ENCODE assay signal across 11 mouse cellular contexts in the genomic region with DNA sequence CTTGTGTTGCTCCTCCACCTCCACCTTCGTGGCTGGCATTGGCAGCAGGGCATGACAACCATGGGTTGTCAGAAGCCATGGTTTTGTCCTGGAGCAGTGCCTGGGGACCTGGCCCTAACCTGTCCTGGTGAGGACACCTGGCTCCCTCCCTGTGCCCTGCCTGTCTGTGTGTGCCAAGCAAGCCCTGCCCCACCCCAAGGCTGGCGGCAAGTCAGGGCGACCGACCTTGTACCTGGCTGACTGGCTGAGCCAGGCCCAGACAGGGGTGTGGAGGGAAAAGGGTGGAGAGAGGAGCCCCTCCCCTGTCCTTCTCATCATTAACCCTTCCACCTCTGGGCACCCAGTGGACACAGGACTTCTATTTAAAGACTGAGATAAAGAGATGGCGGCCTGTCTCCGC. TPM values are rescaled to one million over a fixed set of nuclear protein-coding genes. Genes with fewer than 3 reads are reported as not detected.
DNase-seq lines count a peak whose midpoint lies in the region; ATAC-seq and TF ChIP-seq lines count a peak whose summit lies in the region.
"Had no signal": no experiment of that assay in that cellular context is flagged by ENCODE, and none has a peak within 500 bp of the region (broad histone marks: within the 10 kb centered on the region; RNA-seq: fewer than 3 reads in every experiment).

No protein-coding gene starts in this region.

- no peak for TF ChIP-seq CTCF in kidney, adult 2 months (conservative IDR thresholded peaks at IDR 0.05; ENCODE audit: insufficient read depth, insufficient read length, low read depth, low read length)
- no peak for TF ChIP-seq CTCF in stomach, postnatal 0 days (IDR thresholded peaks at IDR 0.05; ENCODE audit: low read depth)

- peak overlapping the region; percentile 37; the same call in 1 of the 2 replicates for H3K4me2 ChIP-seq in stomach, postnatal 0 days (replicated peaks; ENCODE audit: low read depth)

- 39% methylated on average over 6 of the region's 6 CpGs for whole genome bisulfite sequencing in kidney, adult 2 months
- WGBS in stomach, postnatal 0 days = 41% methylated on average over 6 of the region's 6 CpGs

- TF ChIP-seq POLR2A in kidney, adult 2 months (IDR thresholded peaks at IDR 0.05; ENCODE audit: low read depth, low read length) = no peak

- H3K9ac ChIP-seq in stomach, postnatal 0 days (ENCODE audit: low read length) = no peak overlapping the region; the same call in 1 of the 2 replicates

- peak; percentile 73 for ATAC-seq in stomach, postnatal 0 days (ENCODE audit: low FRiP score, low TSS enrichment)

- peaks cover 1% of the 10 kb centered on the region; the same call in 1 of the 2 replicates for H3K27me3 ChIP-seq in kidney, adult 2 months (replicated peaks; ENCODE audit: control insufficient read depth, insufficient read depth, low read length)
- no peaks in the 10 kb centered on the region for H3K27me3 ChIP-seq in stomach, postnatal 0 days (ENCODE audit: control insufficient read depth, insufficient read depth, low read length)

- intact Hi-C loops in gastrocnemius, postnatal 36 days (cut with DNase I) = no loop called here
- intact Hi-C loops in left cerebral cortex, postnatal 10 days (cut with DNase I) = no loop called here

- no peaks in the 10 kb centered on the region for H3K36me3 ChIP-seq in kidney, adult 2 months (ENCODE audit: control insufficient read depth, insufficient read depth, low read length)
- H3K36me3 ChIP-seq in stomach, postnatal 0 days (ENCODE audit: control insufficient read depth, insufficient read depth, low read length) = no peaks in the 10 kb centered on the region

- no peaks in the 10 kb centered on the region for H3K9me3 ChIP-seq in stomach, postnatal 0 days (ENCODE audit: control insufficient read depth, low read length)

- H3K4me1 ChIP-seq in kidney, adult 2 months (ENCODE audit: control insufficient read depth, insufficient read depth, low read length) = peaks cover 3% of the 10 kb centered on the region; the same call in 1 of the 2 replicates
- H3K4me1 ChIP-seq in stomach, postnatal 0 days (replicated peaks; ENCODE audit: control insufficient read depth, insufficient read depth) = no peaks in the 10 kb centered on the region

- DNase-seq in cerebellum, adult 9-10 months = peak; percentile 61
- DNase-seq in cerebellum, adult 8-10 months = no peak
- peak; percentile 31 for DNase-seq in lung, postnatal 25 days (ENCODE audit: low spot score)
- DNase-seq in lung, postnatal 14 days = no peak
- peak; percentile 45 for DNase-seq in kidney, adult 2 months
- peak; percentile 80 for DNase-seq in stomach, postnatal 0 days (ENCODE audit: low spot score)
- no peak for DNase-seq in gastrocnemius, postnatal 36 days
- no peak for DNase-seq in left cerebral cortex, postnatal 10 days (ENCODE audit: extremely low spot score in 1 of 2, low spot score in 2 of 2)
- DNase-seq: adrenal gland, postnatal 10 days; lung, postnatal 10 days had no signal

- H3K27ac ChIP-seq in kidney, adult 2 months (ENCODE audit: insufficient read depth, low read depth, low read length) = no peak overlapping the region
- H3K27ac ChIP-seq in stomach, postnatal 0 days (replicated peaks) = peak overlapping the region; percentile 30; the same call in 1 of the 2 replicates

- no peak overlapping the region for H3K4me3 ChIP-seq in kidney, adult 2 months (ENCODE audit: insufficient read depth, low read depth, low read length)
- no peak overlapping the region for H3K4me3 ChIP-seq in stomach, postnatal 0 days (ENCODE audit: low read depth, low read length)

- no peak for TF ChIP-seq EP300 in stomach, postnatal 0 days (optimal IDR thresholded peaks at IDR 0.05)

RNA-seq across cellular contexts. Expression of gene Rapgefl1, which starts 2.8 kb away (rescaled TPM):
- polyA plus RNA-seq in kidney, adult 2 months (2012; rRNA removed) = 4.2 and 4.7 TPM in 2 replicates
- 6.9 and 7.7 TPM in 2 replicates for polyA plus RNA-seq in stomach, postnatal 0 days (2015; fragmentation: Nextera tagmentation; extraction: Ambion mirVana)
- under 1 TPM; 0.12 to 0.15 TPM for total RNA-seq in gastrocnemius, postnatal 36 days (2021)
- total RNA-seq in left cerebral cortex, postnatal 10 days (2021) = 100 to 1,000 TPM; 121 to 122 TPM
- total RNA-seq: granulocyte monocyte progenitor cell, adult 5-6 weeks had no signal

RNA-seq across cellular contexts. Expression of gene Wipf2, which starts 24.0 kb away (rescaled TPM):
- 8.7 and 9.9 TPM in 2 replicates for polyA plus RNA-seq in kidney, adult 2 months (2012; rRNA removed)
- polyA plus RNA-seq in stomach, postnatal 0 days (2015; fragmentation: Nextera tagmentation; extraction: Ambion mirVana) = 4.9 and 5.3 TPM in 2 replicates
- 1 to 10 TPM; 5.6 to 6.7 TPM for total RNA-seq in gastrocnemius, postnatal 36 days (2021)
- 10 to 100 TPM; 28.5 to 29.6 TPM for total RNA-seq in left cerebral cortex, postnatal 10 days (2021)

RNA-seq across cellular contexts. Expression of gene Casc3, which starts 34.7 kb away (rescaled TPM):
- polyA plus RNA-seq in kidney, adult 2 months (2012; rRNA removed) = 21.0 and 24.5 TPM in 2 replicates
- 12.4 and 14.8 TPM in 2 replicates for polyA plus RNA-seq in stomach, postnatal 0 days (2015; fragmentation: Nextera tagmentation; extraction: Ambion mirVana)
- 10 to 100 TPM; 14.2 to 21.4 TPM for total RNA-seq in gastrocnemius, postnatal 36 days (2021)
- total RNA-seq in left cerebral cortex, postnatal 10 days (2021) = 10 to 100 TPM; 52.3 to 55.8 TPM

RNA-seq across cellular contexts. Expression of gene Msl1, which starts 44.1 kb away (rescaled TPM):
- 23.5 and 24.5 TPM in 2 replicates for polyA plus RNA-seq in kidney, adult 2 months (2012; rRNA removed)
- polyA plus RNA-seq in stomach, postnatal 0 days (2015; fragmentation: Nextera tagmentation; extraction: Ambion mirVana) = 11.3 and 13.8 TPM in 2 replicates
- total RNA-seq in gastrocnemius, postnatal 36 days (2021) = 10 to 100 TPM; 49.0 to 51.4 TPM
- total RNA-seq in left cerebral cortex, postnatal 10 days (2021) = 100 to 1,000 TPM; 162 to 177 TPM

Comparison
In these comparisons a context has a peak if more than half of its experiments do, and no peak if none do; other contexts are left out.
1. DNase-seq: peak in cerebellum, adult 9-10 months (single experiment), lung, postnatal 25 days (single experiment), kidney, adult 2 months (single experiment) and stomach, postnatal 0 days (single experiment); none in cerebellum, adult 8-10 months (single experiment), lung, postnatal 14 days (single experiment), gastrocnemius, postnatal 36 days (0 of 2) and left cerebral cortex, postnatal 10 days (0 of 2).
2. RNA of gene Rapgefl1, which starts 2.8 kb away (total RNA-seq): 121 to 122 TPM in left cerebral cortex, postnatal 10 days; 0.12 to 0.15 TPM in gastrocnemius, postnatal 36 days; every median in the first group is over 100 times any median in the second.